Mouse (Mus musculus) urinary bladder, postnatal 4 days (tissue): Measurements from ENCODE around the gene Btbd35f8.
"Not testable (repeated sequence)": the region's sequence is repeated elsewhere in the genome, so short reads cannot be mapped to it uniquely, and the experiment has no call there.

Experiments used
- DNase-seq, 2 experiments: peaks; one replicate each; pipeline ENCODE4 v3.0.0; 2021 to 2022; ENCODE audit warnings: low spot score in 2 of 2

Gene Btbd35f8

GRCm38 (mm10) chrX:34450224-34450623 is at the start of gene Btbd35f8:
Gene Btbd35f8, plus strand, starts transcription at chrX:34450524.
- not testable (repeated sequence) for DNase-seq
